Mouse (Mus musculus): ENCODE data around the gene Olfr1415. TPM values are rescaled to one million over a fixed set of nuclear protein-coding genes. Genes with fewer than 3 reads are reported as not detected.
"Not testable (repeated sequence)": the region's sequence is repeated elsewhere in the genome, so short reads cannot be mapped to it uniquely, and the experiment has no call there.

Olfr1415 gene
- total RNA-seq (2021): not detected
- long read RNA-seq, experiment 1: 0 reads
- long read RNA-seq, experiment 2: 0 reads

DNA sequence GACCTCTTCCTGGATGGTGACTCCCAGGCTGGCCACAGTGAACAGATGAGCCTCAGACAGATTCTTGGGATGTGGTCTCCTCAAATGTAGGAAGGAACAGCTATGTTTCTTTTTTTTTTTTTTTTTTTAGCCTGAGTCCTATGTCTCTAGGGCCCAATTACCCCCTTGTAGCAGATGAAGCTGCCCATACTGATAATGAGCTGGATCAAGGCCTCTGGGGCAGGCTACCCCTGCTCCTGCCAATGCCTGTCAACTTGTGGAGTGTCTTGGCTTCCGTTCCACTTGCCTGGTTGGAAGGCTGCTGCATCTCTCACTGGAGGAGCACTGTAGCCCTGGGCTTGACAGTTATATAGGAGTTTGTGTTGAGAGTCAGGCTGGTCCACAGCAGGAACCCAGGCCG lies at the start of gene Olfr1415:
Olfr1415 (minus strand) TSS at position 101 of the 400 bp plus-strand sequence.
- intact Hi-C loops (cut with DNase I; ENCODE audit: low total_unique reads): no loop called here
- no peak for DNase-seq

GRCm38 (mm10) chr1:92539071-92539470 lies 43.2 kb upstream of the Olfr1415 start:
- intact Hi-C loops (cut with DNase I; ENCODE audit: low total_unique reads): no loop called here
- DNase-seq: no peak

DNA sequence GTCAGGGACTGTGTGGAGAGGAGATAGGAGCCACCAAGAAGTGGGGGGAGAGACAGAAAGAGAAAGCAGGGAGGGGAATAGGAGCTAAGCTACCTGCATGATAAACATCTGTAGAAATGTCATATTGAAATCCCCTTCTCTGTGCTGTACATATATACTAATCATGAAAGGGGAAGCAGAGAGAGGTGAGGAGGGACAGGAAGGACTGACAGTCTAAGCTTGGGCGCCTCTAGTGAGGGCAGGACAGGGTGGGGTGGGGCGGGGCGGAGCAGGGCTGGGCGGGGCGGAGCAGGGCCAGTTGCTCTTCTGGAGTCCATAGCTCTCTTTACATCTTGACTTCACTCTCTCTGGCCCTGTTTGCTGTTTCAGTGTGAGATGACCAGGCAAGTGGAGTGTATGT lies 41.1 kb upstream of the Olfr1415 start:
- DNase-seq: no peak
- intact Hi-C loops (cut with DNase I; ENCODE audit: low total_unique reads): no loop called here

- no peak for DNase-seq
- intact Hi-C loops (cut with DNase I; ENCODE audit: low total_unique reads): loop anchor here (5.0 kb wide), 1 partner anchor 84 kb away; the partner anchor contains the start of gene Olfr1410
Measured at GRCm38 (mm10) chr1:92523764-92524163, 27.9 kb upstream of the Olfr1415 start.

DNA sequence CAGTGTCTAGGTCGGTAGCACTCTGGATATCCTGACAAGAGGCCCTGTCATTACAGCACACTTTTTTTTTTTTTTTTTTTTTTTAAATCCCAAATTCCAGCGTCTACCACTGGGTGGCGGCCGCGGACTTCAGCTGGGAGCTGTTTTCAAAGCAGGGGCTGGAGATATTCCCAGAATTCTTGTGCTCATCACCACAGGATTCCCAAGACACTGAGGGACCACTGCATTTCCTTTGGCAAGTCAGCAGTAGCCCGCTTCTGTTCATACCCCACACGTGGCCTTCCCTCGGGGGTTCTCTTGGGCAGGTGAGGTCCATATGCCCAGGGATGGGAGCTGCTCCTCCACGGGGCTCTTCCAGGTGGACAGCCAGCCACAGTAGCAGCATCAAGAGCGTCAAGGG lies 25.5 kb upstream of the Olfr1415 start:
- intact Hi-C loops (cut with DNase I; ENCODE audit: low total_unique reads): loop anchor here (5.0 kb wide), 1 partner anchor 86 kb away; the partner anchor contains the start of gene Olfr1410
- DNase-seq: peak; percentile 33

GRCm38 (mm10) chr1:92519046-92519445 lies 23.1 kb upstream of the Olfr1415 start:
- DNase-seq: no peak
- intact Hi-C loops (cut with DNase I; ENCODE audit: low total_unique reads): no loop called here

- intact Hi-C loops (cut with DNase I; ENCODE audit: low total_unique reads): no loop called here
- DNase-seq: no peak
Measured at GRCm38 (mm10) chr1:92518561-92518960, 22.7 kb upstream of the Olfr1415 start, which contains the start of gene Olfr1414. TSS of gene Olfr1414 (minus strand) at chr1:92518661.

- intact Hi-C loops (cut with DNase I; ENCODE audit: low total_unique reads): no loop called here
- no peak for DNase-seq
Measured at GRCm38 (mm10) chr1:92515390-92515789, 19.5 kb upstream of the Olfr1415 start.

GRCm38 (mm10) chr1:92511646-92512045 lies 15.7 kb upstream of the Olfr1415 start:
- intact Hi-C loops (cut with DNase I; ENCODE audit: low total_unique reads); DNase-seq: not testable (repeated sequence)

- DNase-seq: no peak
- intact Hi-C loops (cut with DNase I; ENCODE audit: low total_unique reads): no loop called here
Measured at GRCm38 (mm10) chr1:92485013-92485412, 10.9 kb downstream of the Olfr1415 start, which contains the start of gene Olfr1416. TSS of gene Olfr1416 (minus strand) at chr1:92485113.

DNA sequence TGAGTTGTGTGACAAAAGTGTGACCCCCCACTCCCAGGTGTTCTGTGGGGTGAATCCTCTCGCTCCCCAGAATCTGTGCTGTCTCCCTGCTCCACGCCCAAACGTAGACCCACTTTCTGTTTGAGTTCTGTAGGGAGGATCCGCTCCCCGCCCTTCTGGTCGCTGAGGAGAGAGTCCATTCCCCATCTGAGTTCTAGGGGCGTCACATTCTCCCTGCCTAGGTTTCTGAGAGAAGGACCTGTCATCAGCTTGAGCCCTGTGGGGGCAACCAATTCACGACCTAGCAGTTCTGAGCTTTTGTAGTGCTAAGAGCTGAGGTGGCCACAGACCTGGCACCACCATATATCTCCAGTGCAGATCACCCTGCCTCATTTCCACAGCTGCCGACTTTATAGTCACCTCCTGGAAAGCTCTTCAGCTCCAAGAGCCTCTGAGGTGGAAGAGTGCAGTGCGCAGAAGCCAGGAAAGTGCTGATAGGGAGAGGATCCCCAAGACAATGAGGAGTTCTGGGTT lies 21.8 kb downstream of the Olfr1415 start:
- intact Hi-C loops (cut with DNase I; ENCODE audit: low total_unique reads): no loop called here
- DNase-seq: no peak

DNA sequence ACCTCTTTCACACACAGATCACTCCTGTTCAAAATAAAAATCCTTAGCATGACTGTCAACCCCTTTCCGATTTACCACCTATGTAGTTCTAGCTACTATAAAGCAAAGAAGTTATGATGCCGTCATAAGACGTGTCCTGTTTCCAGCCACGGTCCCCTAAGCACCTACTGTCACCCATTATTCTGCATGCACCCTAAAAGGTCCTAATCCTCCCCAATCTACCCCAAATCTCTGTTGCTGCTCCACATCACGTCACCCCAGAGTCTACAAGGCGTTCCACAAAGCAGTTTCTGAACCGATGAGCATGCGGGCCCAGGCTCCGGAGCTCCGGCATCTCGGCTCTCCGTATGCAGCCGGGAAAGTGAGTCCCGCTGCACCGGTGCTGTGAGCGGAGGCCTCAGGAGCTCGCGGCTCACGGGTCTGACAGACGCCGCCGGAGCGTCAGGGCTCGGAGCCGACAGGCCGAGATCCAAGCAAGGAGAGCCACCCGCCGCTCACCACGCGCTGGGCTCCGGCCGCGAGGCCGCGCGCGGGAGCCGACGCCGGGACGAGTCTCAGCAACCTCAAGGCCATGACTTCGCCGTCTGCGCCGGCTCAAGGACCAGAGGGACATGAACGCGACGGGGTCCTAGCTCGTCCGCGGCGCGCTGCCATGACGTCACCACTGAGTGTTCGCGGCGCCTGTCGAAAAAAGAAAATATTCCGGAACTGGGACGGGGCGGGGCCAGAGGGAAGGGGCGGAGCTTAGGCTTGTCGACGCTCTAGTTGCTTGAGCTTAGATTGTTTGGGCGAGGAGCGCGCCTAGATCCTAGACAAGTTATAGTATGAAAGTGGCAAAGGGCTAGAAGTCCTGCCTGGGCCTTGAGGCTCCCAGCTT lies 22.5 kb downstream of the Olfr1415 start, which contains the start of gene Ndufa10:
Ndufa10 (minus strand) TSS at position 696 of the 877 bp plus-strand sequence.
- intact Hi-C loops (cut with DNase I; ENCODE audit: low total_unique reads): no loop called here
- DNase-seq: peak; percentile 93

- intact Hi-C loops (cut with DNase I; ENCODE audit: low total_unique reads): no loop called here
- DNase-seq: no peak
Measured at GRCm38 (mm10) chr1:92468891-92469290, 27.0 kb downstream of the Olfr1415 start.

- DNase-seq: no peak
- intact Hi-C loops (cut with DNase I; ENCODE audit: low total_unique reads): no loop called here
Measured at GRCm38 (mm10) chr1:92458416-92458815, 37.5 kb downstream of the Olfr1415 start.

DNA sequence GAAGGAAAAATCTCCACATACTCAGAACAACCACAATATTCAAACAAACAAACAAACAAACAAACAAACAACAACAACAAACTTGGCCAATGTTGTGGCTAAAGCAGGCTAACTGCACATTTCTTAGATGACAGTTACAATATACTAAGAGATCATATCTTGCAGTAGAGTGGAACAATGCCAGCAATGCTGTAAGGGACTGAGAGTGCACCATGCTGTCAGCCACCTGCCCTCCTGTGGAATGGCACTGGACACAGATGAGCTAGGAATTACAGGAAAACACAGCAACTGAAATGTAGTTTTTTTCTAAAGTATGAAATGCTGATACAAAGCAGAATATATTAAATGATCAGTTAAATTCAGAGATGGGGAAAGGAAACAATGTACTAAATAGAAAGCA lies 38.1 kb downstream of the Olfr1415 start:
- DNase-seq: no peak

DNA sequence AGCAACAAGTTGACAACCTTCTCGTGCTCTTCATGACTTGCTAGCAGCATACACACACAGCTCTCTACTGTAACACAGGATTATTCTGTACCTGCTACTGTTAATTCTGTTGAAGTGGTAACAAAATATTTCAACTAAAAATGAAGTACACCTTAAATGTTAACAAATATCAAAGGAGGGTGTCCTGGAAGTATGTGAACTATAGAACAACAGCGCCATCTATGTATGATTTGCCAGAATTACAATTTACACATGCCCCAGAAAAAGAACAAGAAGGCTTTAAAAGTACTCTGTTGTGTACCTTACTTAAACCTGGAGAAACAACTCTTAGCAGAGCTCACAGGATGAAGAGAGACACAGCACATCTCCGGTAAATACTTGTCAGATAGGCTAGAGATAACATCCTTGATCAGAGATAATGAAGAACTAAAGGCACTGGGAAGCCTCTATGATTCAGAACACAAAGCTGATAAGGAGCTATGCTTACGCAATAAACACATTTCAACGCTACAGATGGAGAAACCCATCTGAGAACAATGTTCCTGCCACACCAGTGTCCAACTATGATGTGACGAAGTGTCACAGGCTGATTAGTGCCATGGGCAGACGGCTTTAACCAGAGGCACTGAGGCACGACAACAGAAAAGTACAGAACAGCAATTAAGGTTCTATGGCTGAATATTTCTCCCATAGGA lies 42.0 kb downstream of the Olfr1415 start:
- DNase-seq: no peak
- intact Hi-C loops (cut with DNase I; ENCODE audit: low total_unique reads): loop anchor here (5.0 kb wide), 1 partner anchor 487 kb away; no protein-coding TSS in a partner anchor

More for the DNA sequence above, 38.1 kb downstream of the Olfr1415 start:
- intact Hi-C loops (cut with DNase I; ENCODE audit: low total_unique reads): no loop called here

DNA sequence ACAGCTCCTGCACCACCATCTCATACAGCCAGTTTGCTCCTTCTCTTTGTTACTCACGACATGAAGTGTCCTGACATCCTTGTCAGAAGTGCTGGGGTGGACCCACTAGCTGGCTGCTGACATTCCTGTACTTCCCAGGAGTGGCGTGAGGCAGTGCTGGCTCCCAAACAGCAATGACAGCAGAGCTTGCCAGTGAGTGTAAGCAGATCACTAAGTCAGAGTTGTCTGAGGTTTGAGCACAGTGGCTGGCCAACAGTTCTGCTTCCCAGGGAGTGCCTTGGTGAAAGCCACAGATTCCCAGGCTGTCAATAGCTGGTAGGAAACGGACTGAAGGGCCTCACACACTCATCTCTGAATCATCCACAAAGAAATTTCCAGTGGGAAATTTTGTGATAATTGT lies 47.6 kb downstream of the Olfr1415 start:
- intact Hi-C loops (cut with DNase I; ENCODE audit: low total_unique reads): no loop called here
- DNase-seq: peak; percentile 22

DNA sequence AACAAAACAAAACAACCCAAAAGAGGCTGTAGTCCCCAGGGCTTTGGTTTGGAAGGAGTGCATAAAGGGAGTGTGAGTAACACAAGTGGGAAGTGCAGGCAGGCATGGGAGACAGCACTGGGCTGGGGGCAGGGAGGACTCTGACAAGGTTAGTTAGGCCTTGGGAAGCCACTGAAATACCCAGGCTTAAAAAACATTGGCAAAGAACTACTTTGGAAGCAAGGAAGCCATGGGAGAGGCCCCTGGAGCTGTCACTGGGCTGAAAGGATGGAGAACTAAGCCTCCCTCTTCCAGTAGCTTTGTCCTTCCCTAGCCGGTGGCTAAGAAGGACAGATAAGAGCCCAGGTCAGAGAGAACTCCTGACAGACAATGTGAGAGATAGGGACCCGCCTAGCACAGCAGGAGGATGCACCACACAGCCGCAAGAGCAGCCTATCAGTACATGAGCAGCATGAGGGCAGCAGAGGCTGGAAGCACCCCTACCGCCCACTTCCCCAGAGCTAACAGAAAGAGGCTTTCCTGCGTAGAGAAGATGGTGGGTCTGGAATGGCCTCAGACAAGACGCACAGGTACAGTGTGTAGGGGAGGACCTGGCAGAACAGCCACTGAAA lies 54.3 kb downstream of the Olfr1415 start:
- no peak for DNase-seq
- intact Hi-C loops (cut with DNase I; ENCODE audit: low total_unique reads): no loop called here

DNA sequence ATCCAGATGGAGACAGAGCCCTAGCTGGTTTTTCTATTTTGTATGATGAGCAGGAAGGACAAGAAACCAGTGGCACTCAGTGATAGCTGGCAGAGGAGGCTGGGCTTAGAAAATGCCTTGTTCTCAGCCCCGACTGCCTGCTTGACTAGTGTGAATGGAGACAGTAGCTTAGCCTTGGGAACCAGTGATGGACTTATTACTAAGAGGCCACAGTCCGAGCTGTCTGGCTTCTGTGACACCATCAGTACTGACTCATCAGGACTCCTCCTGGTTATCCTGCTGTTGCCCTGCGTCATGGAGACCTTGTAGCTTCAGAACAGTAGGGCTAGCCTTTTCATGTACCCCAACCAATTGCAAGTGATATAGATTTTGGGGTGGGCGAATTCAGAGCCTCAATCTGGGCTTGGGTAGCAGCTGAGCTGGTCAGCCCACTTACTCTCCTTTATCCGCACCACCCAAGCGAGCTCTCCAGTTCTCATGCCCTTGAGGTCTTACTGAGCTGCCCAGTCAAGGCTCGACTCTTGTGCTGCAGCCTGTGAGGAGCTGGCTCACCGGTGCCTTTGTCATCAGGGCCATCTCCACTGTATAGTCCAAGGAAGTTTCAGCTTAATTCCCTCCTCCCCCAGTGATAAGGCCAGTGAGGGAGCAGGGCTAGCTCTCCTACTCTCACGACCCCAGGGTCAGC lies 55.7 kb downstream of the Olfr1415 start:
- intact Hi-C loops (cut with DNase I; ENCODE audit: low total_unique reads): no loop called here
- no peak for DNase-seq
